Mouse (Mus musculus): ENCODE data around the gene Abhd18.
A peak's percentile ranks its signal among the peaks of the same experiment; 100 is the strongest.

The Abhd18 gene

DNA sequence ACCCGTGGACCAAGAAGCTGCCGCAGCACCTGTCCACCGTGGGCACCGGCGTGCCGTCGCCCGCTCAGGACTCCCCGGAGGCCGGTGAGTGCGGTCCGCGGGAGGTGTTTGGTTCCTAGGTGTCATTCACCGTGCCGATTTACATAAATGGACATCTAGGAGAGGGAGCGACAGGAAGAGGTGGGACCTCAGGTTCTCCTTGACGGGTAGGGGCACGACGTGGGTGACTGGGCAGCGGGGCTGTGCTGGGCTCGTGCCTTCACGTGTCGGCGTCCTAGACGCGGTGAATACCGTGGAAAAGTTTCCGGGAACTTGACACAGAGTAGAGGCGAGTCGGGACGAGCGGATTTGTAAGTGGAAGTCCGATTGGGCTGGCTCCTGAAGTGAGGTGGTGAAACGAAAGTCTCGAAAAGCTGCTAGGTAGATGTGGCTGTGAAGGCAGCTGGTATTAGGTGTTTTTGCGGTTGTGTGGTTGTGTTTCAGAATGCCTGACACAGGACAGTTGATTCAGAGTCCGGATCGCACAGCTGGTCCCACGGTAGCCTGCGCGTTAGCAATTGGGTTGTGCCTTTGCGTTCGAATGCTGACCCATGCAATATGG lies 103.9 kb downstream of the Abhd18 start:
- peak; percentile 13 for ATAC-seq (ENCODE audit: low TSS enrichment)

DNA sequence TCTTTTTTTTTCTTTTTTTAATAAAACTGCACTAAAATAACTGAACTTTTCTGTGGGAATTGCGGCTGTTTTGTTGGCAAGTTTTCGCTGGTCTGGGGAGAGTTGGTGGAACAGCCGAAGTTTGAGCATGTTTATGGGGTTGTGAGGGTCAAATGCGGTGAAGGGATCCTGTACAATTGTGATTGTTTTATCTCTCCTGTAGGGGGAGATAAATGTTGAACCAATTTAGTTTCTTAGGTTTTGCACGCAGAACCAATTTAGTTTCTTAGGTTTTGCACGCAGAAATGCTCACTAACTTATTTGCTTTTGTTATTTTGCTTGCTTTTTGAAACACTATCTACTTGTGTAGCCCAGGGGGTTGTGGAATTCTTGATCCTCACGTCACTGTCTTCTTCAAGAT lies 104.6 kb downstream of the Abhd18 start:
- no peak for ATAC-seq (ENCODE audit: low TSS enrichment)

GRCm38 (mm10) chr3:40952606-40953005 lies 105.8 kb downstream of the Abhd18 start:
- no peak for ATAC-seq (ENCODE audit: low TSS enrichment)

GRCm38 (mm10) chr3:40954792-40955191 lies 108.0 kb downstream of the Abhd18 start:
- no peak for ATAC-seq (ENCODE audit: low TSS enrichment)

DNA sequence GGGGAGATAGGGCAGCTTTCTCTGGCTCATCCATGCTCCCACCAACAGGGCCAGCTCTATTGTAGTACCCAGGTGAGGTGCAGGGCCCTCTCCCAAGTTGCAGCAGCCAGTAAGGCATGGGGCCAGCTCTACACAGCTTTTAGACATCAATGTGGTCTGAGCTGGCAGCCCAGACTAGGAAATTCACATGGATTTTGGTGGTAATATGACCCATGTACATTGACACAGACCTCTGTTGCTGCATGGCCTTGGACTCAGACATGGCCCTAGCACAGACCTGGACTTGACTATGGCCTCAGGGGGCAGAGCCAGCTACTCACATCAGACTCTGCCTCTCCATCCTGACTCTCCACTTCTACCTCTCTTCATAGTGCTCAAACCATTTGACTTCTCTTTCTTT lies 112.1 kb downstream of the Abhd18 start:
- no peak for ATAC-seq (ENCODE audit: low TSS enrichment)

- ATAC-seq (ENCODE audit: low TSS enrichment) = no peak
Observed at GRCm38 (mm10) chr3:40980758-40981157, 134.0 kb downstream of the Abhd18 start.

- no peak for ATAC-seq (ENCODE audit: low TSS enrichment)
Observed at GRCm38 (mm10) chr3:40987539-40987938, 140.8 kb downstream of the Abhd18 start.

Measured in frontal cortex, adult (tissue).